Mouse (Mus musculus) CH12.LX (cell line): ENCODE data around the gene Ldah. TPM values are rescaled to one million over a fixed set of nuclear protein-coding genes. Genes with fewer than 3 reads are reported as not detected.
"Not testable (repeated sequence)": the region's sequence is repeated elsewhere in the genome, so short reads cannot be mapped to it uniquely, and the experiment has no call there.

Source experiments
- DNase-seq: peaks from one replicate; pipeline ENCODE4 v3.0.0-alpha.2; 2013; ENCODE audit errors: extremely low read depth
- H3K27ac ChIP-seq: 2 replicates; pipeline ENCODE4 v1.5.1; 2012; ENCODE audit warnings: low read depth, mild to moderate bottlenecking, control low read depth, moderate library complexity; ENCODE audit not compliant: insufficient read depth
- H3K27me3 ChIP-seq: replicated peaks from 2 replicates; pipeline ENCODE3; 2012; ENCODE audit warnings: inconsistent platforms
- H3K36me3 ChIP-seq, 2 experiments: replicated peaks in 1 of 2; 2 replicates each; pipeline versions ENCODE3 to v1.6.1; 2012; ENCODE audit warnings: inconsistent platforms in 1 of 2, low read length in 1 of 2, mild to moderate bottlenecking in 1 of 2, mixed read lengths in 1 of 2, moderate library complexity in 1 of 2; ENCODE audit not compliant: control insufficient read depth in 1 of 2, insufficient read depth in 1 of 2
- H3K4me1 ChIP-seq, 2 experiments: 2 replicates each; pipeline ENCODE4 v1.6.1; 2012; ENCODE audit warnings: inconsistent platforms in 1 of 2, moderate library complexity in 1 of 2; ENCODE audit not compliant: insufficient read depth in 2 of 2, control insufficient read depth in 1 of 2
- H3K4me2 ChIP-seq: 2 replicates; pipeline ENCODE4 v1.6.1; 2012; ENCODE audit warnings: low read depth, mild to moderate bottlenecking, control low read depth; ENCODE audit not compliant: poor library complexity, insufficient read depth, severe bottlenecking
- H3K4me3 ChIP-seq, 3 experiments: fragments of 150-350 bp in 1 of 3; sonication (generic) in 1 of 3; replicated peaks in 1 of 3; 2 replicates each; pipeline versions ENCODE3 to v1.5.1; 2011 to 2012; ENCODE audit warnings: low read depth in 2 of 3, low read length in 2 of 3, mild to moderate bottlenecking in 2 of 3, moderate library complexity in 2 of 3, control low read depth in 1 of 3, improper control_type of control experiment in 1 of 3, inconsistent platforms in 1 of 3, mixed read lengths in 1 of 3; ENCODE audit not compliant: poor library complexity in 1 of 3
- H3K79me2 ChIP-seq: replicated peaks from 2 replicates; pipeline ENCODE4 v1.6.1; 2012; ENCODE audit warnings: mild to moderate bottlenecking, moderate library complexity; ENCODE audit not compliant: control insufficient read depth, poor library complexity, insufficient read depth, severe bottlenecking; ENCODE audit errors: extremely low read depth
- H3K9ac ChIP-seq: 2 replicates; pipeline ENCODE4 v1.6.1; 2012; ENCODE audit warnings: low read depth, mild to moderate bottlenecking, control low read depth, moderate library complexity; ENCODE audit not compliant: insufficient read depth
- H3K9me3 ChIP-seq: replicated peaks from 2 replicates; pipeline ENCODE3; 2012; ENCODE audit warnings: low read length, inconsistent platforms, mixed read lengths
- BHLHE40 ChIP-seq: IDR thresholded peaks from 2 replicates; pipeline ENCODE4 v1.6.1; 2011; ENCODE audit warnings: mild to moderate bottlenecking, low read depth, low read length, improper control_type of control experiment
- CHD1 ChIP-seq: IDR thresholded peaks from 2 replicates; pipeline ENCODE4 v1.6.1; 2012; ENCODE audit warnings: low read depth, low read length, improper control_type of control experiment, inconsistent platforms
- CHD2 ChIP-seq: IDR thresholded peaks from 2 replicates; pipeline ENCODE4 v1.6.1; 2011; ENCODE audit warnings: low read length, improper control_type of control experiment
- ETS1 ChIP-seq: conservative IDR thresholded peaks from 2 replicates; pipeline ENCODE4 v1.6.1; 2012; ENCODE audit warnings: low read depth, mild to moderate bottlenecking, inconsistent platforms, low read length, improper control_type of control experiment, moderate library complexity
- GABPA ChIP-seq: IDR thresholded peaks from 2 replicates; pipeline ENCODE4 v1.6.1; 2012; ENCODE audit warnings: low read depth, low read length, improper control_type of control experiment, inconsistent platforms; ENCODE audit not compliant: insufficient replicate concordance
- HCFC1 ChIP-seq: IDR thresholded peaks from 2 replicates; pipeline ENCODE4 v1.6.1; 2012; ENCODE audit warnings: low read depth, mild to moderate bottlenecking, inconsistent platforms, low read length, improper control_type of control experiment
- IRF4 ChIP-seq: IDR thresholded peaks from 2 replicates; pipeline ENCODE4 v1.6.1; 2014; ENCODE audit warnings: low read depth, mild to moderate bottlenecking, inconsistent platforms, low read length, improper control_type of control experiment
- JUN ChIP-seq: IDR thresholded peaks from 2 replicates; pipeline ENCODE4 v1.6.1; 2011; ENCODE audit warnings: low read depth, mild to moderate bottlenecking, low read length, improper control_type of control experiment, moderate library complexity; ENCODE audit not compliant: insufficient read depth
- KAT2A ChIP-seq: IDR thresholded peaks from 2 replicates; pipeline ENCODE4 v1.6.1; 2012; ENCODE audit warnings: low read length, improper control_type of control experiment, inconsistent platforms; ENCODE audit not compliant: insufficient replicate concordance
- MEF2A ChIP-seq: IDR thresholded peaks from 2 replicates; pipeline ENCODE4 v1.6.1; 2014; ENCODE audit warnings: low read depth, mild to moderate bottlenecking, inconsistent platforms, low read length, improper control_type of control experiment, borderline replicate concordance
- MYC ChIP-seq: IDR thresholded peaks from 2 replicates; pipeline ENCODE4 v1.6.1; 2011; ENCODE audit warnings: low read depth, mild to moderate bottlenecking, improper control_type of control experiment, low read length
- PAX5 ChIP-seq: IDR thresholded peaks from 2 replicates; pipeline ENCODE4 v1.6.1; 2012; ENCODE audit warnings: low read length, inconsistent platforms, mixed read lengths
- POLR2AphosphoS2 ChIP-seq: IDR thresholded peaks from 2 replicates; pipeline ENCODE4 v1.6.1; 2011; ENCODE audit warnings: low read depth, low read length, improper control_type of control experiment
- RAD21 ChIP-seq: IDR thresholded peaks from 2 replicates; pipeline ENCODE4 v1.6.1; 2011; ENCODE audit warnings: low read depth, mild to moderate bottlenecking, low read length, improper control_type of control experiment, moderate library complexity
- RCOR1 ChIP-seq: conservative IDR thresholded peaks from 2 replicates; pipeline ENCODE4 v1.6.1; 2012; ENCODE audit warnings: low read depth, mild to moderate bottlenecking, inconsistent platforms, low read length, improper control_type of control experiment
- TCF12 ChIP-seq: IDR thresholded peaks from 2 replicates; pipeline ENCODE4 v1.6.1; 2014; ENCODE audit warnings: low read depth, mild to moderate bottlenecking, inconsistent platforms, low read length, improper control_type of control experiment
- UBTF ChIP-seq: IDR thresholded peaks from 2 replicates; pipeline ENCODE4 v1.6.1; 2012; ENCODE audit warnings: low read depth, mild to moderate bottlenecking, inconsistent platforms, low read length, improper control_type of control experiment, moderate library complexity
- USF1 ChIP-seq: IDR thresholded peaks from 2 replicates; pipeline ENCODE4 v1.6.1; 2014; ENCODE audit warnings: low read depth, mild to moderate bottlenecking, inconsistent platforms, low read length, improper control_type of control experiment
- ZC3H11A ChIP-seq: IDR thresholded peaks from 2 replicates; pipeline ENCODE4 v1.6.1; 2012; ENCODE audit warnings: low read depth, mild to moderate bottlenecking, inconsistent platforms, low read length, improper control_type of control experiment
- ZKSCAN1 ChIP-seq: IDR thresholded peaks from 2 replicates; pipeline ENCODE4 v1.6.1; 2012; ENCODE audit warnings: low read depth, inconsistent platforms, low read length, improper control_type of control experiment, borderline replicate concordance
- ZNF384 ChIP-seq: IDR thresholded peaks from 2 replicates; pipeline ENCODE4 v1.6.1; 2012; ENCODE audit warnings: low read depth, low read length, improper control_type of control experiment, inconsistent platforms
- dilution Hi-C: fragments of 300-500 bp; cut with MboI; formaldehyde crosslinking; loops from 2 replicates; pipeline ENCODE4 v1.14.3; 2020; ENCODE audit warnings: low sequenced_read_pairs; ENCODE audit not compliant: extremely low pct_unique_long_range_greater_than_20kb, extremely low pct_ligation_motif_present
- in situ Hi-C: fragments of 300-500 bp; cut with MboI; formaldehyde crosslinking; loops from 3 replicates; pipeline ENCODE4 v1.14.3; 2019; ENCODE audit warnings: low sequenced_read_pairs, low pct_ligation_motif_present, low pct_unique_long_range_greater_than_20kb, mixed read lengths
- polyA plus RNA-seq: library from polyadenylated mRNA; unstranded; fragments of >175 nt; gene quantifications from 2 replicates; pipeline ENCODE4 v1.2.1, GENCODE M21; 2012; ENCODE audit warnings: low read depth; ENCODE audit not compliant: insufficient read length
- total RNA-seq, 2 experiments: library from RNA; depleted of rRNA; stranded (reverse); fragments of 300-350 nt in 1 of 2; fragments of >200 nt in 1 of 2; gene quantifications; 2 replicates each; pipeline ENCODE4 v1.2.3; 2012 to 2014

The Ldah gene
- total and polyA plus RNA-seq, 3 experiments = 18.2 to 41.5 (median 34.5) TPM

DNA sequence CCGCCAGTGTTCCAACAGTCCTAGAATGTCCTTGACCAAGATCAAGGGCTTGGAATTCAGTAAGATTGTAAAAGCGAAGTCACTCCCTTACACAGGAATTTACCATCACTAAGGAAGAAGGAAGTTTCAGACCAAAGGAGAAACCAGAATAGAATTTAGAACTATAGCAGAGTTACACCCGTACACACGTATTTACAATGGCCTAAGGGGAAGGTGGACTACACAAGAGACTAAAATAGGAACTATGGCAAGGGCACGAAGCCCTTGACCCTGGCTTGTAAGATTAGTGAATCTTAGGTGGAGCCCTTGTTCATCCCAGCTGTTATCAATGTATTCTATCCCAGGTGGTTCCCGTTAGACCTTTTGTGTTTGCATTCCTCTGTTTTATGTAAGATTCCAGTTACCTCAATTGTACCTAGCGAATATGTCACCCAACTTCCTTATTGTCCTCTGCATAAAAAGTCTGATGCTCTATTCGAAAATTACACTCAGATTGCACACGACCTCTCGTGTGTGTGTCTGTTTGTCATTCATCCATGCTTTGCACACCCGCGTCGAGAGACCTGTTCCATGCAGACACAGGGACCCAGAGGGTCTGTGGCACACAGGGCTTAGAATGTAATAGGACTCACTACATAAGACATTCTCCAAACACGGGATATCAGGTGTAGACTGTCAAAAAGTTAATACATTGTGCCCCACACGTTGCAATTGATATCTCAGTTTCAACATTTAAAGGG is 18.9 kb upstream of the Ldah start:
- DNase-seq, dilution Hi-C loops, H3K79me2 ChIP-seq, H3K4me3 ChIP-seq, H3K4me2 ChIP-seq, in situ Hi-C loops, H3K9ac ChIP-seq, H3K27ac ChIP-seq, H3K4me1 ChIP-seq, H3K36me3 ChIP-seq, H3K9me3 ChIP-seq, H3K27me3 ChIP-seq: not testable (repeated sequence)

DNA sequence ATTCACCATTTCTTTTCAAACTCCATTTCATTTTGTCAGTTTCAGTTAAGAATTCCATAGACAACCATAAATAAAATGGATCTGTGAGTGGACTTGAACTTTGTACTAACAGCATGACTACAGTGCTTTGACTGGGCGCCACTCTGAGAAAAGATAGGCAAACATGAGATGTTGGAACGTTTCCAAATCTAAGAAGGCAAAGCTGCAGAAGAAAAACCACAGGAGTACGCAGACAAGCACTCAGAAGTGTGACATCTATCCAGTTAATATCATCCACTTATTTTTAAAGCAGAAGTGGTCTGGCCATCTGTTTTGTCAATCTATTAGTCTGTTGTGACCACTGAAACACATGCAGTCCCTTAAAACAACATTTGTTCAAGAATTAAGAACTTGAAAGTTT is 18.2 kb upstream of the Ldah start:
- H3K27me3 ChIP-seq = no peaks in the 10 kb centered on the region
- H3K36me3 ChIP-seq = no peaks in the 10 kb centered on the region
- no peaks in the 10 kb centered on the region for H3K79me2 ChIP-seq
- DNase-seq = no peak
- no peak overlapping the region for H3K27ac ChIP-seq
- dilution Hi-C loops = no loop called here
- H3K4me3 ChIP-seq = no peak overlapping the region
- no peak for TF ChIP-seq USF1
- TF ChIP-seq TCF12 = no peak
- TF ChIP-seq CHD1 = no peak
- TF ChIP-seq RCOR1 = no peak
- TF ChIP-seq, all 38 proteins: peak for 0
- in situ Hi-C loops = no loop called here
- H3K9me3 ChIP-seq = no peaks in the 10 kb centered on the region
- no peak overlapping the region for H3K9ac ChIP-seq
- no peaks in the 10 kb centered on the region for H3K4me1 ChIP-seq
- H3K4me2 ChIP-seq = no peak overlapping the region

DNA sequence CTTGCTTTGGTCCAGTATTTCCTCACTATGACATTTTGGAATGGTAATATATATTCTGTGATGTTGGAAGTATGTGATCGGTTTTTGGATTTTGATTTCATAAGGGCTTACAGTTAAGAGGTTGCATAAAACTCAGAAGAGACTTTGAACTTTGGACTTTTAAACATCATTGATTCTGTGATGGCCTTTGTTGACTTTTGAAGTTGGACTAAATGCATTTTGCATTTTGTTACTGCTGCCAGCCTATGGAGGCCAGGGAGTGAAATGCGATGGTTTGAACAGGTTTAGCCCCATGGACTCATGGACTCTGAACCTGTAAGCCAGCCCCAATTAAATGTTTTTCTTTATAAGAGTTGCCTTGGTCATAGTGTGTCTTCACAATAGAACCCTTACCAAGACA is 2.2 kb upstream of the Ldah start:
- peaks cover 0 to 2% of the 10 kb centered on the region in 2 experiments for H3K36me3 ChIP-seq

More for the DNA sequence above, 2.2 kb upstream of the Ldah start:
- H3K79me2 ChIP-seq = peaks cover 6% of the 10 kb centered on the region
- dilution Hi-C loops (no loop called here), in situ Hi-C loops (no loop called here)
- no peak overlapping the region for H3K4me3 ChIP-seq
- no peak overlapping the region for H3K4me2 ChIP-seq
- no peak overlapping the region for H3K9ac ChIP-seq
- no peak overlapping the region for H3K27ac ChIP-seq
- DNase-seq = no peak
- H3K27me3 ChIP-seq = no peaks in the 10 kb centered on the region
- no peak for TF ChIP-seq ZC3H11A
- TF ChIP-seq ZNF384 = no peak
- TF ChIP-seq PAX5 = no peak
- TF ChIP-seq HCFC1 = no peak
- TF ChIP-seq MYC = no peak
- no peak for TF ChIP-seq POLR2AphosphoS2
- TF ChIP-seq ETS1 = no peak
- no peak for TF ChIP-seq GABPA
- no peak for TF ChIP-seq BHLHE40
- TF ChIP-seq ZKSCAN1 = no peak
- TF ChIP-seq UBTF = no peak
- TF ChIP-seq MEF2A = no peak
- no peak for TF ChIP-seq KAT2A
- TF ChIP-seq CHD2 = no peak
- TF ChIP-seq IRF4 = no peak
- no peak for TF ChIP-seq RAD21
- TF ChIP-seq JUN = no peak
- peaks cover 3% of the 10 kb centered on the region for H3K9me3 ChIP-seq
- peaks cover 2 to 6% of the 10 kb centered on the region in 2 experiments; a peak in 2 of 4 replicates for H3K4me1 ChIP-seq
